Mouse (Mus musculus): ENCODE results near the gene Mgat5b. TPM values are rescaled to one million over a fixed set of nuclear protein-coding genes. Genes with fewer than 3 reads are reported as not detected.

Mgat5b gene
- total and polyA plus RNA-seq, 2 experiments from 2014 or later: 25.0 to 133 TPM

DNA sequence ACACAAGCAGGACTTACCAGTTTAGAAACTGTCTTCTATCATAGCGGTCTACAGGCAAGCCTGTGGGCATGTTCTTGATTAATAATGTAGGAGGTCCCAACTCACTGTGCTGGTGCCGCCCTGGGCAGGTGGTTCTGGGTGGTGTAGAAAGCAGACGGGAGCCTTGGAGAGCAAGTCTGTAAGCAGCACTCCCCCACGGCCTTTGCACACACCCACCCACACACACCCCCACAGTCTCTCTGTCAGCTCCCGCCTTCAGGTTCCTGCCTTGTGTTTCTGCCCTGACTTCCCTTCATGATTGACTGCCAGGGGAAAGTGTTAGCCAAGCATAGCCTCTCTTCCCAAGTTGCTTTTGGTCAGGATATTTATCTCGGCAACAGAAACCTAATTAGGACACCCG is 1.3 kb upstream of the Mgat5b start:
- no peak overlapping the region; the same call in 1 of the 2 replicates for H3K4me2 ChIP-seq (ENCODE audit: low read depth, low read length)
- no peak for ATAC-seq

DNA sequence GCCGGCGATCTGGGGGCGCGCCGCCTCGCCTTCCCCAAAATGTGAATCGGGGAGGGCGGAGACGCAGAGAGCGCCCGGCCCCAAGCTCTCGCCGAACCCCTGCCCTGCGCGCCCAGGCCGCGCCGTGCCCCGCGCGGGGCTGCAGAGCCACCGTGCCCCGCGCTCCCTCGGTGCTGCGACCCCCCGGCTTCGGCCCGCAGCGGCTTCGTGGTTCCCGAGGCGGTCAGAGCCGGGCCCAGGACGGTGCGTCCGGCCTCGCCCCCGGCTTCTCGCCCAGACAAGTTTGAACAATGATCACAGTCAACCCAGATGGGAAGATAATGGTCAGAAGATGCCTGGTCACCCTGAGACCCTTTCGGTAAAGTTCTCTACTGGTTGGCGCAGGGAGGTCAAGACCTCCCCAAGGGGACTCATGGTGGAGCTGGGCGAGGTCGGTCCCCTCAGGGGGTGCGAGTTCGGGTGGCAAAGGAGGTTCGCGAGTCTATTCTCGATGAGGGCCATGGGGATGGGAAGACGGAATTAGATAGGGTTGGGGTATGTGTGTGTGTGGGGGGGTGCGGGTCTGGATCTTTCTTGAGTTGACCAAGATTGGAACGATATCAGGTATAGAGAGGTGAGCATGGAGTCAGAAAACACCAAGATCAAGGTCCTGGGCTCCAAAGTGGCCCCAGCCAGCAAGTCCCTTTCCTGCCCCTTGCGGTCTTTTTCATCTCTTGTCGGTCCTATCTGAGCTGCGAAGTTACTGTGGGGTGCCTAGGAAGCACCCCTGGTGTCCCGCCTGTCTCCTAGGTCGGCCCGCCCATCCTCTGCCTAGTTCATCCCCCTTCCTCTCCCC is 740 bp downstream of the Mgat5b start:
- WGBS: 1% methylated on average over 56 of the region's 58 CpGs
- Histone ChIP-seq H3K9ac (replicated peaks; ENCODE audit: low read length) (peak overlapping the region; percentile 98), H3K27ac (peak overlapping the region; percentile 79), H3K4me3 (ENCODE audit: low read length) (peak overlapping the region; percentile 75), H3K4me2 (ENCODE audit: low read depth, low read length) (peak overlapping the region; percentile 85), H3K27me3 (ENCODE audit: insufficient read depth, low read length) (0 out of 2 replicates have a peak, but pooled peaks cover 3% of the 10 kb centered on the region), H3K9me3 (ENCODE audit: low read length) (no peaks in the 10 kb centered on the region), H3K36me3 (ENCODE audit: insufficient read depth, low read length) (peaks cover 4% of the 10 kb centered on the region; the same call in 1 of the 2 replicates), H3K4me1 (ENCODE audit: insufficient read depth, low read length) (0 out of 2 replicates have a peak, but pooled peaks cover 12% of the 10 kb centered on the region)
- DNase-seq (ENCODE audit: low spot score) (peak; percentile 47), ATAC-seq (0 out of 2 replicates have a peak, but pooled peaks have one; percentile 5)
- 0 out of 2 replicates have a peak, but pooled peaks have one; percentile 8 for TF ChIP-seq CTCF (IDR thresholded peaks at IDR 0.05; ENCODE audit: low read depth)

More for the DNA sequence above, 1.3 kb upstream of the Mgat5b start:
- H3K4me1 ChIP-seq (ENCODE audit: insufficient read depth, low read length): 0 out of 2 replicates have a peak, but pooled peaks cover 11% of the 10 kb centered on the region
- no peak for TF ChIP-seq CTCF (IDR thresholded peaks at IDR 0.05; ENCODE audit: low read depth)
- H3K36me3 ChIP-seq (ENCODE audit: insufficient read depth, low read length): no peaks in the 10 kb centered on the region
- H3K27ac ChIP-seq: no peak overlapping the region
- WGBS: 41% methylated on average over 7 of the region's 7 CpGs
- H3K9ac ChIP-seq (replicated peaks; ENCODE audit: low read length): no peak overlapping the region
- 0 out of 2 replicates have a peak, but pooled peaks cover 3% of the 10 kb centered on the region for H3K27me3 ChIP-seq (ENCODE audit: insufficient read depth, low read length)
- no peak for DNase-seq (ENCODE audit: low spot score)
- no peak overlapping the region for H3K4me3 ChIP-seq (ENCODE audit: low read length)
- no peaks in the 10 kb centered on the region for H3K9me3 ChIP-seq (ENCODE audit: low read length)

DNA sequence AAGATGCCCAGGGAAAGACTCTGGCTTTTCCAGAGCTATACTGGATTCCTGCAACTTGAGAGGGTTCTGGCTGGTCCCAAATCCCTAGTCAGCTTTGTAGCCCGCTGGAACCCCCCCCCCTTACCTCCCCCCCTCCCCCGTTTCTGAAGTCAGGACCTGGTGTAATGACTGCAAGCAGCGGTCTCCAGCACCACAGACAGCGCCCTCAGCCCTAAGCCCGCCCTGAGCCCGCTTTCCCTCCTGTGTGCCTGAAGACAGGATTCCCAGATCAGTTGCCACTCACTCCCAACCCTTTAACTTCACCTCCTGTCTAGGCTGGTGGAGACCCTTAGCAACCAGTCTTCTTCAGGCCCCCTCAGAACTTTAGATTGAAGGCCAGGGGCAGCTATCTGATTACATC is 2.1 kb downstream of the Mgat5b start:
- no peak for ATAC-seq

DNA sequence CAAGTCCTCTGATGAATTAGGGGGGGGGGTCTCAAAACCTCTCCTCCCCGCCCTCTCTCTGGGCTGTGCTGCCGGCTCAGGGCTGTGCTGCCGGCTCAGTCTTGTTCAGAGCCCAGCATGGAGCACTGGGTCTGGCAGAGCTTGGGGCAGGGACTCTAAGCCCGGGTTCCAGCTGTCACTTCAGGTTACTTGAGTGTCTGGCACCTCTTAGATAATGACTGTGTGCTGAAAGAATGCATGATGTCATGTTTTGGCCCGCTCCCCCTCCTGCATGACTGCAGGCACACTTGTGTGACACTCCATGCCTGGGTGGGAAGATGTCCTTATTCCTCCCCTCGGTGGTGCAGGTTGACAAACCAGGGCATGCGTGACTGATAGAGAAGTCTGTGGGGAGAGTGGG is 3.4 kb downstream of the Mgat5b start:
- Histone ChIP-seq H3K4me2 (ENCODE audit: low read depth, low read length) (peak overlapping the region; percentile 85), H3K36me3 (ENCODE audit: insufficient read depth, low read length) (peaks cover 15% of the 10 kb centered on the region), H3K4me1 (ENCODE audit: insufficient read depth, low read length) (0 out of 2 replicates have a peak, but pooled peaks cover 12% of the 10 kb centered on the region), H3K27ac (peak overlapping the region; percentile 67; the same call in 1 of the 2 replicates), H3K4me3 (ENCODE audit: low read length) (peak overlapping the region; percentile 21), H3K9me3 (ENCODE audit: low read length) (no peaks in the 10 kb centered on the region), H3K27me3 (ENCODE audit: insufficient read depth, low read length) (no peaks in the 10 kb centered on the region), H3K9ac (replicated peaks; ENCODE audit: low read length) (peak overlapping the region; percentile 37; the same call in 1 of the 2 replicates)
- peak; percentile 69 for ATAC-seq
- WGBS: 28% methylated on average over 7 of the region's 7 CpGs
- peak; percentile 78 for DNase-seq (ENCODE audit: low spot score)
- TF ChIP-seq CTCF (IDR thresholded peaks at IDR 0.05; ENCODE audit: low read depth): no peak

More for the DNA sequence above, 2.1 kb downstream of the Mgat5b start:
- H3K9ac ChIP-seq (replicated peaks; ENCODE audit: low read length): peak overlapping the region; percentile 98; the same call in 1 of the 2 replicates
- peak overlapping the region; percentile 85 for H3K4me2 ChIP-seq (ENCODE audit: low read depth, low read length)
- H3K36me3 ChIP-seq (ENCODE audit: insufficient read depth, low read length): peaks cover 13% of the 10 kb centered on the region
- H3K27me3 ChIP-seq (ENCODE audit: insufficient read depth, low read length): 0 out of 2 replicates have a peak, but pooled peaks cover 3% of the 10 kb centered on the region
- no peaks in the 10 kb centered on the region for H3K9me3 ChIP-seq (ENCODE audit: low read length)
- 29% methylated on average over 6 of the region's 6 CpGs for WGBS
- TF ChIP-seq CTCF (IDR thresholded peaks at IDR 0.05; ENCODE audit: low read depth): no peak
- DNase-seq (ENCODE audit: low spot score): no peak
- 0 out of 2 replicates have a peak, but pooled peaks cover 12% of the 10 kb centered on the region for H3K4me1 ChIP-seq (ENCODE audit: insufficient read depth, low read length)
- H3K4me3 ChIP-seq (ENCODE audit: low read length): peak overlapping the region; percentile 75
- H3K27ac ChIP-seq: peak overlapping the region; percentile 56; the same call in 1 of the 2 replicates

DNA sequence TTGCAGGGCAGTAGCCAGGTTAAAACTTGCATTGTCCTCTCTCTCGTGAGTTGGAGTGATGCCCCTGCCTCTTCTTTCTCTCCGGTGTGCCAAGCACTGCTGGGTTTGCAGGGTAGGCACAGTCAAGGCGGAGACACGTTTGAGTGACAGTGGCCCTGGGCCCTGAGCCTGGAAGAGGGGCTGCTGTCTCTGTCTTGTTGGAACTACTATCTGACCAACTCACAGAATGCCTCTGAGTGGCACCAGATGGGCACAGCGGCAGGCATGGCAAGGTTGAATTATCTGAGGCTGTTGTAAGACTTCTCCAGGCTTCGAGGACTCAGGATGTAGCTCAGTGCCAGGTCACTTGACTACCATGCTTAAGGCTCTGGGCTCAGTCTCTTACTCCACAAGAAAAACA is 9.4 kb downstream of the Mgat5b start:
- DNase-seq (ENCODE audit: low spot score) (no peak), ATAC-seq (peak; percentile 28; the same call in 1 of the 2 replicates)
- WGBS: 57% methylated on average over 6 of the region's 6 CpGs
- H3K4me3 ChIP-seq (ENCODE audit: low read length): no peak overlapping the region
- peak overlapping the region; percentile 3; the same call in 1 of the 2 replicates for H3K27ac ChIP-seq
- peaks cover 34% of the 10 kb centered on the region for H3K36me3 ChIP-seq (ENCODE audit: insufficient read depth, low read length)
- TF ChIP-seq CTCF (IDR thresholded peaks at IDR 0.05; ENCODE audit: low read depth): no peak
- no peaks in the 10 kb centered on the region for H3K9me3 ChIP-seq (ENCODE audit: low read length)
- no peak overlapping the region for H3K9ac ChIP-seq (replicated peaks; ENCODE audit: low read length)
- no peaks in the 10 kb centered on the region for H3K27me3 ChIP-seq (ENCODE audit: insufficient read depth, low read length)
- no peak overlapping the region for H3K4me2 ChIP-seq (ENCODE audit: low read depth, low read length)
- no peaks in the 10 kb centered on the region for H3K4me1 ChIP-seq (ENCODE audit: insufficient read depth, low read length)

DNA sequence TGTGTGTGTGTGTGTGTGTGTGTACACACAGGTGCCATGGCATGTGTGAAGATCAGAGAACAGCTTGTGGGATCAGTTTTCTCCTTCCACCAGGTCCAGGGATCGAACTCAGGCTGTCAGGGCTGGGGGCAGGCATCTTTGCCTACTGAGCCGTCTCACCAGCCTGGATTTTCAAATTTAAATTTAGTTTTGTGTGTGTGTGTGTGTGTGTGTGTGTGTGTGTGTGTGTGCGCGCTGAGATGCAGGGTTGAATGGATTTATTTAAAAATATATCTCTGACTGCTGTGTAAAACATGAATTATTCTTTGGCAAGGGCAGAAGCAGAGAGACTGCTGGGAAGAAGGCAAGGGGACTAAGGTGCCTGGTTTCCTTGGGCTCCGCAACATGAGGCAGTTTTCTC is 16.2 kb downstream of the Mgat5b start:
- 84% methylated on average over 5 of the region's 5 CpGs for WGBS
- H3K9ac ChIP-seq (replicated peaks; ENCODE audit: low read length): no peak overlapping the region

More for the DNA sequence above, 16.2 kb downstream of the Mgat5b start:
- ATAC-seq (no peak), DNase-seq (ENCODE audit: low spot score) (no peak)
- Histone ChIP-seq H3K27me3 (ENCODE audit: insufficient read depth, low read length) (no peaks in the 10 kb centered on the region), H3K36me3 (ENCODE audit: insufficient read depth, low read length) (peaks cover 23% of the 10 kb centered on the region), H3K4me1 (ENCODE audit: insufficient read depth, low read length) (peaks cover 5% of the 10 kb centered on the region; the same call in 1 of the 2 replicates), H3K27ac (0 out of 2 replicates have a peak overlapping the region, but pooled peaks have one; percentile 61), H3K9me3 (ENCODE audit: low read length) (no peaks in the 10 kb centered on the region), H3K4me3 (ENCODE audit: low read length) (no peak overlapping the region), H3K4me2 (ENCODE audit: low read depth, low read length) (no peak overlapping the region)
- TF ChIP-seq CTCF (IDR thresholded peaks at IDR 0.05; ENCODE audit: low read depth): no peak

Data from hindbrain, postnatal 0 days (tissue).